In genomic region chr7:141577801-141578200, GRCm38 (mm10) we compare ENCODE assay signal across 16 mouse cellular contexts.
"Had no signal": no experiment of that assay in that cellular context is flagged by ENCODE, and none has a peak within 500 bp of the region (broad histone marks: within the 10 kb centered on the region; RNA-seq: fewer than 3 reads in every experiment).

No protein-coding gene starts in this region.

- H3K4me3 ChIP-seq: layer of hippocampus, adult 2 months; limb, embryonic 13.5 days; megakaryocyte, embryonic 14.5 days; midbrain, embryonic 12.5 days had no signal

- H3K4me2 ChIP-seq: limb, embryonic 13.5 days; midbrain, embryonic 12.5 days had no signal

- H3K9me3 ChIP-seq: limb, embryonic 13.5 days; megakaryocyte, embryonic 14.5 days; midbrain, embryonic 12.5 days had no signal

- H3K27ac ChIP-seq: layer of hippocampus, adult 2 months; limb, embryonic 13.5 days; midbrain, embryonic 12.5 days had no signal

- H3K36me3 ChIP-seq: limb, embryonic 13.5 days had no signal

- H3K4me1 ChIP-seq: midbrain, embryonic 12.5 days had no signal

- ATAC-seq: inflammation-experienced regulatory T-cells, adult 6 months; intestine, postnatal 0 days; lung, postnatal 0 days had no signal

- DNase-seq: kidney, adult 9 months; kidney, postnatal 10 days; kidney, postnatal 4 days; left cerebral cortex, postnatal 4 days; lung, adult 2 months; lung, postnatal 4 days; right cerebral cortex, postnatal 25 days; thymus, adult 18-20 months; thymus, postnatal 25 days had no signal

- H3K9ac ChIP-seq: limb, embryonic 13.5 days; midbrain, embryonic 12.5 days had no signal

- H3K27me3 ChIP-seq: limb, embryonic 13.5 days; megakaryocyte, embryonic 14.5 days; midbrain, embryonic 12.5 days had no signal
